Mouse (Mus musculus): Measurements from ENCODE around the gene Tada1. TPM values are rescaled to one million over a fixed set of nuclear protein-coding genes. Genes with fewer than 3 reads are reported as not detected.

The Tada1 gene
- polyA plus RNA-seq, 1 experiment from 2014 or later: 33.3 TPM

- Histone ChIP-seq H3K27ac (replicated peaks in 1 of 2; ENCODE audit: control insufficient read depth in 1 of 2, insufficient read depth in 1 of 2, low read depth in 2 of 2, low read length in 2 of 2) (no peak overlapping the region), H3K4me2 (ENCODE audit: low read length) (no peak overlapping the region), H3K36me3 (ENCODE audit: control insufficient read depth, insufficient read depth, low read length) (peaks cover 90% of the 10 kb centered on the region), H3K4me3 (ENCODE audit: control insufficient read depth in 1 of 2, insufficient read depth in 1 of 2, low read depth in 1 of 2, low read length in 2 of 2) (no peak overlapping the region), H3K9ac (ENCODE audit: low read length) (no peak overlapping the region), H3K9me3 (ENCODE audit: control insufficient read depth, low read length) (no peaks in the 10 kb centered on the region), H3K4me1 (ENCODE audit: control insufficient read depth in 2 of 2, insufficient read depth in 2 of 2, low read length in 2 of 2) (peaks cover 5 to 17% of the 10 kb centered on the region in 2 experiments), H3K27me3 (ENCODE audit: control insufficient read depth, insufficient read depth, low read length) (no peaks in the 10 kb centered on the region)
- ATAC-seq (ENCODE audit: insufficient number of reproducible peaks, insufficient read depth, low FRiP score, low read depth): no peak
These were observed 22.6 kb downstream of the Tada1 start for GRCm38 (mm10) chr1:166401455-166401854.

- Histone ChIP-seq H3K9ac (ENCODE audit: low read length) (no peak overlapping the region), H3K27ac (replicated peaks in 1 of 2; ENCODE audit: control insufficient read depth in 1 of 2, insufficient read depth in 1 of 2, low read depth in 2 of 2, low read length in 2 of 2) (no peak overlapping the region), H3K4me2 (ENCODE audit: low read length) (no peak overlapping the region), H3K4me1 (ENCODE audit: control insufficient read depth in 2 of 2, insufficient read depth in 2 of 2, low read length in 2 of 2) (peaks cover 5 to 17% of the 10 kb centered on the region in 2 experiments), H3K36me3 (ENCODE audit: control insufficient read depth, insufficient read depth, low read length) (peaks cover 89% of the 10 kb centered on the region), H3K4me3 (ENCODE audit: control insufficient read depth in 1 of 2, insufficient read depth in 1 of 2, low read depth in 1 of 2, low read length in 2 of 2) (no peak overlapping the region), H3K27me3 (ENCODE audit: control insufficient read depth, insufficient read depth, low read length) (no peaks in the 10 kb centered on the region), H3K9me3 (ENCODE audit: control insufficient read depth, low read length) (no peaks in the 10 kb centered on the region)
- 74% methylated on average over 4 of the region's 4 CpGs for WGBS
- no peak for ATAC-seq (ENCODE audit: insufficient number of reproducible peaks, insufficient read depth, low FRiP score, low read depth)
These were observed 23.1 kb downstream of the Tada1 start for GRCm38 (mm10) chr1:166402003-166402402.

- no peaks in the 10 kb centered on the region for H3K27me3 ChIP-seq (ENCODE audit: control insufficient read depth, insufficient read depth, low read length)
- no peak overlapping the region for H3K4me3 ChIP-seq (ENCODE audit: control insufficient read depth in 1 of 2, insufficient read depth in 1 of 2, low read depth in 1 of 2, low read length in 2 of 2)
- 86% methylated on average over 3 of the region's 3 CpGs for WGBS
- no peak overlapping the region for H3K27ac ChIP-seq (replicated peaks in 1 of 2; ENCODE audit: control insufficient read depth in 1 of 2, insufficient read depth in 1 of 2, low read depth in 2 of 2, low read length in 2 of 2)
- H3K9ac ChIP-seq (ENCODE audit: low read length): no peak overlapping the region
- H3K4me1 ChIP-seq (ENCODE audit: control insufficient read depth in 2 of 2, insufficient read depth in 2 of 2, low read length in 2 of 2): peaks cover 5 to 26% of the 10 kb centered on the region in 2 experiments
- H3K36me3 ChIP-seq (ENCODE audit: control insufficient read depth, insufficient read depth, low read length): peaks cover 84% of the 10 kb centered on the region
- H3K4me2 ChIP-seq (ENCODE audit: low read length): no peak overlapping the region
- no peaks in the 10 kb centered on the region for H3K9me3 ChIP-seq (ENCODE audit: control insufficient read depth, low read length)
- no peak for ATAC-seq (ENCODE audit: insufficient number of reproducible peaks, insufficient read depth, low FRiP score, low read depth)
These were observed 24.9 kb downstream of the Tada1 start for GRCm38 (mm10) chr1:166403846-166404245.

- peak overlapping the region; percentile 89 for H3K9ac ChIP-seq (ENCODE audit: low read length)
- H3K9me3 ChIP-seq (ENCODE audit: control insufficient read depth, low read length): peaks cover 5% of the 10 kb centered on the region; the same call in 1 of the 2 replicates
- 2% methylated on average over 41 of the region's 45 CpGs for WGBS
These were observed 30.3 kb downstream of the Tada1 start for GRCm38 (mm10) chr1:166409177-166409700.

GRCm38 (mm10) chr1:166409701-166410220, 30.9 kb downstream of the Tada1 start, which contains the start of gene Pogk:
TSS of gene Pogk (minus strand) at chr1:166409863.
- 7% methylated on average over 48 of the region's 49 CpGs for WGBS
- H3K27ac ChIP-seq (replicated peaks in 1 of 2; ENCODE audit: control insufficient read depth in 1 of 2, insufficient read depth in 1 of 2, low read depth in 2 of 2, low read length in 2 of 2): peak within 1 kb of the TSS; percentile 69 to 84
- H3K4me2 ChIP-seq (ENCODE audit: low read length): peak within 1 kb of the TSS; percentile 86
- peaks cover 5 to 19% of the 10 kb centered on the region in 2 experiments for H3K4me1 ChIP-seq (ENCODE audit: control insufficient read depth in 2 of 2, insufficient read depth in 2 of 2, low read length in 2 of 2)
- H3K9me3 ChIP-seq (ENCODE audit: control insufficient read depth, low read length): peaks cover 5% of the 10 kb centered on the region; the same call in 1 of the 2 replicates
- H3K36me3 ChIP-seq (ENCODE audit: control insufficient read depth, insufficient read depth, low read length): peaks cover 34% of the 10 kb centered on the region
- peak within 1 kb of the TSS; percentile 71 to 78 for H3K4me3 ChIP-seq (ENCODE audit: control insufficient read depth in 1 of 2, insufficient read depth in 1 of 2, low read depth in 1 of 2, low read length in 2 of 2)
- peak; percentile 88 for ATAC-seq (ENCODE audit: insufficient number of reproducible peaks, insufficient read depth, low FRiP score, low read depth)
- peak within 1 kb of the TSS; percentile 89 for H3K9ac ChIP-seq (ENCODE audit: low read length)
- H3K27me3 ChIP-seq (ENCODE audit: control insufficient read depth, insufficient read depth, low read length): no peaks in the 10 kb centered on the region

More at GRCm38 (mm10) chr1:166409177-166409700, 30.3 kb downstream of the Tada1 start:
- H3K36me3 ChIP-seq (ENCODE audit: control insufficient read depth, insufficient read depth, low read length): peaks cover 38% of the 10 kb centered on the region
- peak overlapping the region; percentile 6 to 84; a peak in 3 of 4 replicates for H3K27ac ChIP-seq (replicated peaks in 1 of 2; ENCODE audit: control insufficient read depth in 1 of 2, insufficient read depth in 1 of 2, low read depth in 2 of 2, low read length in 2 of 2)
- H3K4me3 ChIP-seq (ENCODE audit: control insufficient read depth in 1 of 2, insufficient read depth in 1 of 2, low read depth in 1 of 2, low read length in 2 of 2): peak overlapping the region; percentile 71 to 78
- ATAC-seq (ENCODE audit: insufficient number of reproducible peaks, insufficient read depth, low FRiP score, low read depth): peak; percentile 73
- H3K4me2 ChIP-seq (ENCODE audit: low read length): peak overlapping the region; percentile 86
- peaks cover 5 to 19% of the 10 kb centered on the region in 2 experiments for H3K4me1 ChIP-seq (ENCODE audit: control insufficient read depth in 2 of 2, insufficient read depth in 2 of 2, low read length in 2 of 2)
- no peaks in the 10 kb centered on the region for H3K27me3 ChIP-seq (ENCODE audit: control insufficient read depth, insufficient read depth, low read length)

- H3K36me3 ChIP-seq (ENCODE audit: control insufficient read depth, insufficient read depth, low read length): peaks cover 17% of the 10 kb centered on the region
- H3K4me3 ChIP-seq (ENCODE audit: control insufficient read depth in 1 of 2, insufficient read depth in 1 of 2, low read depth in 1 of 2, low read length in 2 of 2): no peak overlapping the region
- peaks cover 5% of the 10 kb centered on the region; the same call in 1 of the 2 replicates for H3K9me3 ChIP-seq (ENCODE audit: control insufficient read depth, low read length)
- no peak overlapping the region for H3K9ac ChIP-seq (ENCODE audit: low read length)
- H3K4me2 ChIP-seq (ENCODE audit: low read length): no peak overlapping the region
- no peaks in the 10 kb centered on the region for H3K27me3 ChIP-seq (ENCODE audit: control insufficient read depth, insufficient read depth, low read length)
- peaks cover 2 to 10% of the 10 kb centered on the region in 2 experiments; a peak in 3 of 4 replicates for H3K4me1 ChIP-seq (ENCODE audit: control insufficient read depth in 2 of 2, insufficient read depth in 2 of 2, low read length in 2 of 2)
- 92% methylated on average over 1 of the region's 1 CpGs for WGBS
- no peak for ATAC-seq (ENCODE audit: insufficient number of reproducible peaks, insufficient read depth, low FRiP score, low read depth)
- H3K27ac ChIP-seq (replicated peaks in 1 of 2; ENCODE audit: control insufficient read depth in 1 of 2, insufficient read depth in 1 of 2, low read depth in 2 of 2, low read length in 2 of 2): no peak overlapping the region
These were observed 32.6 kb downstream of the Tada1 start for GRCm38 (mm10) chr1:166411541-166411940.

GRCm38 (mm10) chr1:166412266-166412665, 33.4 kb downstream of the Tada1 start:
- ATAC-seq (ENCODE audit: insufficient number of reproducible peaks, insufficient read depth, low FRiP score, low read depth): no peak
- Histone ChIP-seq H3K9ac (ENCODE audit: low read length) (no peak overlapping the region), H3K36me3 (ENCODE audit: control insufficient read depth, insufficient read depth, low read length) (peaks cover 10% of the 10 kb centered on the region), H3K4me2 (ENCODE audit: low read length) (no peak overlapping the region), H3K27me3 (ENCODE audit: control insufficient read depth, insufficient read depth, low read length) (no peaks in the 10 kb centered on the region), H3K27ac (replicated peaks in 1 of 2; ENCODE audit: control insufficient read depth in 1 of 2, insufficient read depth in 1 of 2, low read depth in 2 of 2, low read length in 2 of 2) (no peak overlapping the region), H3K9me3 (ENCODE audit: control insufficient read depth, low read length) (peaks cover 5% of the 10 kb centered on the region; the same call in 1 of the 2 replicates), H3K4me3 (ENCODE audit: control insufficient read depth in 1 of 2, insufficient read depth in 1 of 2, low read depth in 1 of 2, low read length in 2 of 2) (no peak overlapping the region), H3K4me1 (ENCODE audit: control insufficient read depth in 2 of 2, insufficient read depth in 2 of 2, low read length in 2 of 2) (peaks cover 2 to 10% of the 10 kb centered on the region in 2 experiments; a peak in 3 of 4 replicates)
- 85% methylated on average over 3 of the region's 3 CpGs for WGBS
